Mouse (Mus musculus) liver, embryonic 12.5 days (tissue): ENCODE measurements around the gene Plcb2. TPM values are rescaled to one million over a fixed set of nuclear protein-coding genes. Genes with fewer than 3 reads are reported as not detected.

ENCODE experiments used
- ATAC-seq: fragments of 200-750 bp; cut with Nextera tagmentation; 2 replicates; pipeline ENCODE4 v1.8.0; 2017; ENCODE audit warnings: moderate number of reproducible peaks, mild to moderate bottlenecking, moderate library complexity
- H3K27ac ChIP-seq: fragments of 300-500 bp; sonication (generic); 2 replicates; pipeline ENCODE4 v1.5.1; 2016; ENCODE audit warnings: mild to moderate bottlenecking
- H3K27me3 ChIP-seq: fragments of 300-500 bp; sonication (generic); replicated peaks from 2 replicates; pipeline ENCODE4 v1.6.1; 2016; ENCODE audit warnings: mild to moderate bottlenecking, moderate library complexity
- H3K36me3 ChIP-seq: fragments of 300-500 bp; sonication (generic); 2 replicates; pipeline ENCODE4 v1.6.1; 2016; ENCODE audit warnings: mild to moderate bottlenecking, moderate library complexity
- H3K4me1 ChIP-seq: fragments of 300-500 bp; sonication (generic); 2 replicates; pipeline ENCODE4 v1.6.1; 2016
- H3K4me2 ChIP-seq: fragments of 300-500 bp; sonication (generic); 2 replicates; pipeline ENCODE4 v1.6.1; 2016; ENCODE audit warnings: mild to moderate bottlenecking, moderate library complexity
- H3K4me3 ChIP-seq: fragments of 300-500 bp; sonication (generic); 2 replicates; pipeline ENCODE4 v1.5.1; 2016; ENCODE audit warnings: mild to moderate bottlenecking, moderate library complexity
- H3K9ac ChIP-seq: fragments of 300-500 bp; sonication (generic); 2 replicates; pipeline ENCODE4 v1.6.1; 2016; ENCODE audit warnings: mild to moderate bottlenecking, moderate library complexity
- H3K9me3 ChIP-seq: fragments of 300-500 bp; sonication (generic); replicated peaks from 2 replicates; pipeline ENCODE4 v1.6.1; 2016; ENCODE audit warnings: mild to moderate bottlenecking, moderate library complexity
- WGBS: fragments of 180-500 bp; shearing (Covaris S2); methylation state at CpG from one replicate; pipeline ENCODE4 v1.1.7; 2016; ENCODE audit not compliant: insufficient replicate concordance; 5-methylcytosine and 5-hydroxymethylcytosine counted together
- polyA plus RNA-seq: library from polyadenylated mRNA; unstranded; fragments of >200 nt; fragmentation: Nextera tagmentation; extraction: Ambion mirVana; gene quantifications from 2 replicates; pipeline ENCODE4 v1.2.1, GENCODE M21; 2016

The Plcb2 gene
- polyA plus RNA-seq, 1 experiment from 2014 or later, result 2.5 TPM

GRCm38 (mm10) chr2:118703913-118704730 is 24.1 kb downstream of the Plcb2 start, which contains the start of gene Ankrd63:
Gene Ankrd63, minus strand, starts transcription at chr2:118703963.
- WGBS, result 3% methylated on average over 50 of the region's 50 CpGs
- no peaks in the 10 kb centered on the region for H3K9me3 ChIP-seq
- no peak for ATAC-seq
- H3K27ac ChIP-seq, result no peak within 1 kb of the TSS
- peak within 1 kb of the TSS; percentile 71 for H3K4me2 ChIP-seq
- H3K4me3 ChIP-seq, result peak within 1 kb of the TSS; percentile 50
- peaks cover 100% of the 10 kb centered on the region for H3K27me3 ChIP-seq
- peaks cover 36% of the 10 kb centered on the region for H3K4me1 ChIP-seq
- 0 out of 2 replicates have a peak within 1 kb of the TSS, but pooled peaks have one; percentile 20 for H3K9ac ChIP-seq
- no peaks in the 10 kb centered on the region for H3K36me3 ChIP-seq

- no peak overlapping the region for H3K27ac ChIP-seq
- no peaks in the 10 kb centered on the region for H3K36me3 ChIP-seq
- 0 out of 2 replicates have a peak overlapping the region, but pooled peaks have one; percentile 20 for H3K9ac ChIP-seq
- peak; percentile 17; the same call in 1 of the 2 replicates for ATAC-seq
- H3K9me3 ChIP-seq, result no peaks in the 10 kb centered on the region
- peaks cover 98% of the 10 kb centered on the region for H3K27me3 ChIP-seq
- under 1% methylated on average over 85 of the region's 93 CpGs for WGBS
- peak overlapping the region; percentile 50 for H3K4me3 ChIP-seq
- peak overlapping the region; percentile 71 for H3K4me2 ChIP-seq
- H3K4me1 ChIP-seq, result peaks cover 36% of the 10 kb centered on the region
Measured at GRCm38 (mm10) chr2:118702883-118703761, 25.1 kb downstream of the Plcb2 start.

- no peak overlapping the region for H3K27ac ChIP-seq
- H3K9me3 ChIP-seq, result no peaks in the 10 kb centered on the region
- H3K27me3 ChIP-seq, result peaks cover 96% of the 10 kb centered on the region
- H3K4me1 ChIP-seq, result peaks cover 36% of the 10 kb centered on the region
- WGBS, result 8% methylated on average over 51 of the region's 51 CpGs
- no peak overlapping the region for H3K9ac ChIP-seq
- peak overlapping the region; percentile 50 for H3K4me3 ChIP-seq
- no peak for ATAC-seq
- peak overlapping the region; percentile 71 for H3K4me2 ChIP-seq
- no peaks in the 10 kb centered on the region for H3K36me3 ChIP-seq
Measured at GRCm38 (mm10) chr2:118701971-118702882, 26.0 kb downstream of the Plcb2 start.

- Histone ChIP-seq H3K27ac (no peak overlapping the region), H3K4me2 (no peak overlapping the region), H3K27me3 (peaks cover 96% of the 10 kb centered on the region), H3K4me3 (no peak overlapping the region), H3K36me3 (no peaks in the 10 kb centered on the region), H3K9ac (no peak overlapping the region), H3K9me3 (no peaks in the 10 kb centered on the region), H3K4me1 (peaks cover 36% of the 10 kb centered on the region)
- WGBS, result 20% methylated on average over 5 of the region's 5 CpGs
- no peak for ATAC-seq
Measured at GRCm38 (mm10) chr2:118701161-118701560, 27.1 kb downstream of the Plcb2 start.

- Histone ChIP-seq H3K4me3 (peak overlapping the region; percentile 24), H3K36me3 (no peaks in the 10 kb centered on the region), H3K4me2 (peak overlapping the region; percentile 55), H3K9ac (no peak overlapping the region), H3K27me3 (peaks cover 93% of the 10 kb centered on the region), H3K4me1 (peaks cover 36% of the 10 kb centered on the region), H3K27ac (no peak overlapping the region), H3K9me3 (no peaks in the 10 kb centered on the region)
- no peak for ATAC-seq
- WGBS, result 3% methylated on average over 32 of the region's 32 CpGs
Measured at GRCm38 (mm10) chr2:118700179-118701062, 27.8 kb downstream of the Plcb2 start.

- Histone ChIP-seq H3K27me3 (peaks cover 76% of the 10 kb centered on the region), H3K4me2 (no peak overlapping the region), H3K9ac (no peak overlapping the region), H3K4me1 (peaks cover 21% of the 10 kb centered on the region), H3K27ac (no peak overlapping the region), H3K36me3 (no peaks in the 10 kb centered on the region), H3K9me3 (no peaks in the 10 kb centered on the region), H3K4me3 (no peak overlapping the region)
- WGBS, result 41% methylated on average over 7 of the region's 7 CpGs
- no peak for ATAC-seq
Measured at GRCm38 (mm10) chr2:118697955-118698354, 30.3 kb downstream of the Plcb2 start.

GRCm38 (mm10) chr2:118697311-118697877 is 30.8 kb downstream of the Plcb2 start:
- no peak for ATAC-seq
- Histone ChIP-seq H3K9ac (no peak overlapping the region), H3K4me3 (no peak overlapping the region), H3K9me3 (no peaks in the 10 kb centered on the region), H3K27ac (no peak overlapping the region), H3K36me3 (no peaks in the 10 kb centered on the region), H3K4me1 (peaks cover 15% of the 10 kb centered on the region), H3K27me3 (peaks cover 76% of the 10 kb centered on the region), H3K4me2 (no peak overlapping the region)
- 43% methylated on average over 5 of the region's 5 CpGs for WGBS

GRCm38 (mm10) chr2:118696451-118697308 is 31.6 kb downstream of the Plcb2 start:
- no peaks in the 10 kb centered on the region for H3K9me3 ChIP-seq
- no peak overlapping the region for H3K4me3 ChIP-seq
- peaks cover 71% of the 10 kb centered on the region for H3K27me3 ChIP-seq
- no peak for ATAC-seq
- H3K4me1 ChIP-seq, result peaks cover 12% of the 10 kb centered on the region; the same call in 1 of the 2 replicates
- H3K36me3 ChIP-seq, result no peaks in the 10 kb centered on the region
- 45% methylated on average over 21 of the region's 21 CpGs for WGBS
- no peak overlapping the region for H3K4me2 ChIP-seq
- H3K27ac ChIP-seq, result no peak overlapping the region
- H3K9ac ChIP-seq, result no peak overlapping the region

GRCm38 (mm10) chr2:118695677-118696232 is 32.5 kb downstream of the Plcb2 start:
- H3K4me3 ChIP-seq, result no peak overlapping the region
- no peak overlapping the region for H3K9ac ChIP-seq
- no peaks in the 10 kb centered on the region for H3K36me3 ChIP-seq
- no peak overlapping the region for H3K27ac ChIP-seq
- H3K9me3 ChIP-seq, result no peaks in the 10 kb centered on the region
- H3K27me3 ChIP-seq, result peaks cover 62% of the 10 kb centered on the region
- 25% methylated on average over 11 of the region's 11 CpGs for WGBS
- no peak for ATAC-seq
- H3K4me2 ChIP-seq, result no peak overlapping the region
- peaks cover 6% of the 10 kb centered on the region; the same call in 1 of the 2 replicates for H3K4me1 ChIP-seq
